Mouse (Mus musculus) gastrocnemius, adult 18-20 months (tissue): ENCODE results near the gene Fam43b. TPM values are rescaled to one million over a fixed set of nuclear protein-coding genes. Genes with fewer than 3 reads are reported as not detected.
A peak's percentile ranks its signal among the peaks of the same experiment; 100 is the strongest.
"Not testable (repeated sequence)": the region's sequence is repeated elsewhere in the genome, so short reads cannot be mapped to it uniquely, and the experiment has no call there.

Source experiments
- DNase-seq: peaks from one replicate; pipeline ENCODE4 v3.0.0; 2021; ENCODE audit warnings: low spot score
- long read RNA-seq, 2 experiments: library from polyadenylated mRNA; stranded (forward); transcript quantifications; one replicate each; pipeline ENCODE4 v2.0.0; 2021
- total RNA-seq, 2 experiments: library from RNA; stranded (reverse); gene quantifications; 2 replicates each; pipeline ENCODE4 v1.2.3; 2021

The Fam43b gene
- not detected for total RNA-seq
- long read RNA-seq, experiment 1: 0 reads
- long read RNA-seq, experiment 2: 0 reads

- no peak for DNase-seq
Observed at GRCm38 (mm10) chr4:138395971-138396645, at the start of gene Fam43b. TSS of gene Fam43b (minus strand) at chr4:138396528.

GRCm38 (mm10) chr4:138444941-138445340, 48.6 kb upstream of the Fam43b start:
- DNase-seq: no peak

GRCm38 (mm10) chr4:138440062-138440461, 43.7 kb upstream of the Fam43b start:
- DNase-seq: no peak

- peak; percentile 97 for DNase-seq
Observed at GRCm38 (mm10) chr4:138434347-138435316, 38.3 kb upstream of the Fam43b start, which contains the start of gene Mul1. TSS of gene Mul1 (plus strand) at chr4:138434671.

- no peak for DNase-seq
Observed at GRCm38 (mm10) chr4:138431340-138431739, 35.0 kb upstream of the Fam43b start.

GRCm38 (mm10) chr4:138429778-138430177, 33.5 kb upstream of the Fam43b start:
- DNase-seq: no peak

GRCm38 (mm10) chr4:138426778-138427705, 30.7 kb upstream of the Fam43b start:
- DNase-seq: peak; percentile 92

- not testable (repeated sequence) for DNase-seq
Observed at GRCm38 (mm10) chr4:138425604-138426003, 29.3 kb upstream of the Fam43b start.

GRCm38 (mm10) chr4:138425028-138425427, 28.7 kb upstream of the Fam43b start:
- DNase-seq: no peak

GRCm38 (mm10) chr4:138418340-138418957, 22.1 kb upstream of the Fam43b start:
- no peak for DNase-seq

- DNase-seq: no peak
Observed at GRCm38 (mm10) chr4:138417882-138418281, 21.6 kb upstream of the Fam43b start.

- DNase-seq: no peak
Observed at GRCm38 (mm10) chr4:138416414-138416813, 20.1 kb upstream of the Fam43b start.

GRCm38 (mm10) chr4:138415991-138416390, 19.7 kb upstream of the Fam43b start:
- DNase-seq: no peak

- DNase-seq: no peak
Observed at GRCm38 (mm10) chr4:138414725-138415124, 18.4 kb upstream of the Fam43b start.

GRCm38 (mm10) chr4:138411504-138412121, 15.3 kb upstream of the Fam43b start:
- no peak for DNase-seq

GRCm38 (mm10) chr4:138411011-138411410, 14.7 kb upstream of the Fam43b start:
- DNase-seq: no peak

- no peak for DNase-seq
Observed at GRCm38 (mm10) chr4:138407479-138408194, 11.3 kb upstream of the Fam43b start.

GRCm38 (mm10) chr4:138404806-138405205, 8.5 kb upstream of the Fam43b start:
- peak; percentile 48 for DNase-seq

- no peak for DNase-seq
Observed at GRCm38 (mm10) chr4:138396711-138397110, 383 bp upstream of the Fam43b start.
